In genomic region chr2:52885071-52885470, GRCm38 (mm10) we compare ENCODE assay signal across 26 mouse cellular contexts. TPM values are rescaled to one million over a fixed set of nuclear protein-coding genes. Genes with fewer than 3 reads are reported as not detected.
DNase-seq lines count a peak whose midpoint lies in the region; ATAC-seq and TF ChIP-seq lines count a peak whose summit lies in the region.
"Had no signal": no experiment of that assay in that cellular context is flagged by ENCODE, and none has a peak within 500 bp of the region (broad histone marks: within the 10 kb centered on the region; RNA-seq: fewer than 3 reads in every experiment).

No protein-coding gene starts in this region.

- H3K4me2 ChIP-seq in neural tube, embryonic 12.5 days (replicated peaks), result no peak overlapping the region
- H3K4me2 ChIP-seq: embryonic facial prominence, embryonic 15.5 days; forebrain, embryonic 12.5 days; heart, embryonic 11.5 days; heart, embryonic 15.5 days; hindbrain, embryonic 13.5 days had no signal

- no peak for DNase-seq in neural tube, embryonic 10.5 days (ENCODE audit: extremely low spot score, low spot score)
- no peak for DNase-seq in natural killer cell, adult 2 months (ENCODE audit: low spot score in 2 of 2)
- no peak for DNase-seq in gastrocnemius, postnatal 25 days
- no peak for DNase-seq in cerebellum, adult 9-10 months
- DNase-seq: adrenal gland, postnatal 14 days; B cell, adult 2 months; cerebellum, adult 18-20 months; cerebellum, postnatal 10 days; embryo, embryonic 11 days; gastrocnemius, postnatal 36 days; heart, adult 2 months; heart, postnatal 14 days; kidney, adult 11 months had no signal

- no peak for TF ChIP-seq POLR2A in bone marrow macrophage, adult 2 months (IDR thresholded peaks at IDR 0.05; ENCODE audit: borderline replicate concordance, low read depth, low read length)

- H3K4me3 ChIP-seq in neural tube, embryonic 12.5 days, result no peak overlapping the region
- H3K4me3 ChIP-seq in bone marrow macrophage, adult 2 months (ENCODE audit: insufficient read depth, low read length), result no peak overlapping the region
- H3K4me3 ChIP-seq: embryonic facial prominence, embryonic 15.5 days; forebrain, embryonic 12.5 days; heart, adult 2 months; heart, embryonic 15.5 days; hindbrain, embryonic 13.5 days had no signal

- no peaks in the 10 kb centered on the region for H3K27me3 ChIP-seq in neural tube, embryonic 12.5 days (replicated peaks)
- H3K27me3 ChIP-seq: embryonic facial prominence, embryonic 15.5 days; forebrain, embryonic 12.5 days; heart, embryonic 15.5 days; hindbrain, embryonic 13.5 days; Patski had no signal

- H3K36me3 ChIP-seq in neural tube, embryonic 12.5 days, result no peaks in the 10 kb centered on the region
- H3K36me3 ChIP-seq: embryonic facial prominence, embryonic 15.5 days; heart, embryonic 15.5 days; hindbrain, embryonic 13.5 days had no signal

- 68% methylated on average over 3 of the region's 3 CpGs for WGBS in neural tube, embryonic 12.5 days

- no peak for ATAC-seq in neural tube, embryonic 12.5 days (ENCODE audit: low FRiP score, low read depth)
- 0 out of 2 replicates have a peak, but pooled peaks have one; percentile 17 for ATAC-seq in granulocyte monocyte progenitor cell, adult 5-6 weeks (replicated peaks; ENCODE audit: poor library complexity, severe bottlenecking)
- ATAC-seq: activated CD4-positive, CD25-positive, alpha-beta regulatory T cell, adult 4 months; forebrain, embryonic 16.5 days; hindbrain, postnatal 0 days; Patski had no signal

- no peak overlapping the region for H3K9ac ChIP-seq in neural tube, embryonic 12.5 days
- H3K9ac ChIP-seq: embryonic facial prominence, embryonic 15.5 days; forebrain, embryonic 12.5 days; heart, embryonic 15.5 days; hindbrain, embryonic 13.5 days had no signal

- H3K4me1 ChIP-seq in neural tube, embryonic 12.5 days, result no peaks in the 10 kb centered on the region
- peaks cover 27% of the 10 kb centered on the region for H3K4me1 ChIP-seq in bone marrow macrophage, adult 2 months (ENCODE audit: control insufficient read depth, insufficient read depth, low read length)
- H3K4me1 ChIP-seq: forebrain, embryonic 12.5 days; heart, embryonic 15.5 days had no signal

- no peaks in the 10 kb centered on the region for H3K9me3 ChIP-seq in neural tube, embryonic 12.5 days
- H3K9me3 ChIP-seq: embryonic facial prominence, embryonic 15.5 days; forebrain, embryonic 12.5 days; heart, embryonic 15.5 days; hindbrain, embryonic 13.5 days had no signal

- TF ChIP-seq CTCF in bone marrow macrophage, adult 2 months (IDR thresholded peaks at IDR 0.05; ENCODE audit: low read depth, low read length), result no peak

- 0 out of 2 replicates have a peak overlapping the region, but pooled peaks have one; percentile 37 for H3K27ac ChIP-seq in neural tube, embryonic 12.5 days
- H3K27ac ChIP-seq in bone marrow macrophage, adult 2 months (ENCODE audit: insufficient read depth, low read depth, low read length), result peak overlapping the region; percentile 76
- H3K27ac ChIP-seq: forebrain, embryonic 12.5 days; heart, adult 2 months; heart, embryonic 15.5 days; hindbrain, embryonic 13.5 days; hindbrain, postnatal 0 days had no signal

RNA-seq across cellular contexts. Expression of gene Fmnl2, which starts 27.4 kb away (rescaled TPM):
- polyA plus RNA-seq in neural tube, embryonic 12.5 days (2016; fragmentation: Nextera tagmentation; extraction: Ambion mirVana), result 10.7 and 12.9 TPM in 2 replicates
- 4.7 and 5.7 TPM in 2 replicates for polyA plus RNA-seq in bone marrow macrophage, adult 2 months (2012; ENCODE audit: insufficient read depth, insufficient read length, missing spikeins)
- 4.0 and 5.7 TPM in 2 replicates for total RNA-seq in granulocyte monocyte progenitor cell, adult 5-6 weeks (2014; fragmentation: Nextera tagmentation)
- 3.8 and 4.4 TPM in 2 replicates for total RNA-seq in granulocyte monocyte progenitor cell, adult 5-6 weeks (2017)
- 1 to 10 TPM; 6.2 to 6.8 TPM for total RNA-seq in gastrocnemius, postnatal 25 days (2021)
- total RNA-seq: MEL had no signal
